Mouse (Mus musculus) olfactory bulb, adult 2 months (tissue): Measurements from ENCODE around the gene Tmem88b.

Source experiments
- CTCF ChIP-seq: fragments of 200-500 bp; IDR thresholded peaks from 2 replicates; pipeline ENCODE4 v1.5.1; 2012; ENCODE audit warnings: low read depth, mild to moderate bottlenecking, low read length, moderate library complexity; ENCODE audit not compliant: insufficient read depth
- POLR2A ChIP-seq: fragments of 200-500 bp; IDR thresholded peaks from 2 replicates; pipeline ENCODE4 v1.6.1; 2012; ENCODE audit warnings: mild to moderate bottlenecking, low read depth, low read length, moderate library complexity; ENCODE audit not compliant: insufficient read depth

DNA sequence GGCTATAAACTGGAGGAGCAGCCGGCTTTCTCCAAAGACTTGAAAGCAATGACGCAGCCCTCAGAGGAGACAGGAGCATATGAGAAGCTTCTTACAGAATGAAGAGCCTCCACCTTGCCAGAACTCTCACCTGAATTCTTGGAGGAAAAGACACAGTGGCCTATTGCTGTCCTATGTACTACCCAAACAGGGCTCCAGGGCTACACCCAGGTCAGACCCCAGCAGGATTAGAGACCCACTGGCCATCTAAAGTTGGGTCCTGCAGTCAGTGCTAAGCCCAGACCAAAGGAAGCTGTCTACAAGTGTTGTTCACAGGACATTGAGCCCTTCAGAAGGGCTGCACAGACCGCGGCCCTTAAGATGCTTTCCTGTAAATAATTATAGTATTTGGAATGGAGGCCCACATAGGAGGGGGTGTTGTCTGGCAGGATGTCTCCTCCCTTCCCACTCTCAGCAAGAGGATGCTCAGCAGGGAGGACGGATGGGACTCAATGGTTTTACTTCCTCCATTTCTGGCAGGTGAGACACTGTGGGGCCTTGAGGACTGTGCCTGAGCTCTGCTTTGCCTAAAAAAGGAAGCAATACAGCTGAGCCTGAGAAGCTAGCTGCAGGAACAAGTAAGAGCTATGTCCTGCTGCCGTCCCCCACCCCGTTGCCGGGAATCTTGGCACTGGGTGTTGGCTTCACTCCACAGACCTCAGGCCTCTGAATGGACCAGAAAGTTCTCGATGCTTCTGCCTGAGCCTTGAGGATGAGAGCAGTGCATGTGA, 10.5 kb downstream of the Tmem88b start:
- TF ChIP-seq CTCF (no peak), POLR2A (no peak)
